Mouse (Mus musculus) retina, embryonic 14.5 days (tissue): Measurements from ENCODE around the gene Abr.

Experiments
- DNase-seq: peaks from one replicate; pipeline ENCODE4 v3.0.0-alpha.2; 2015; ENCODE audit warnings: low spot score

The Abr gene

DNA sequence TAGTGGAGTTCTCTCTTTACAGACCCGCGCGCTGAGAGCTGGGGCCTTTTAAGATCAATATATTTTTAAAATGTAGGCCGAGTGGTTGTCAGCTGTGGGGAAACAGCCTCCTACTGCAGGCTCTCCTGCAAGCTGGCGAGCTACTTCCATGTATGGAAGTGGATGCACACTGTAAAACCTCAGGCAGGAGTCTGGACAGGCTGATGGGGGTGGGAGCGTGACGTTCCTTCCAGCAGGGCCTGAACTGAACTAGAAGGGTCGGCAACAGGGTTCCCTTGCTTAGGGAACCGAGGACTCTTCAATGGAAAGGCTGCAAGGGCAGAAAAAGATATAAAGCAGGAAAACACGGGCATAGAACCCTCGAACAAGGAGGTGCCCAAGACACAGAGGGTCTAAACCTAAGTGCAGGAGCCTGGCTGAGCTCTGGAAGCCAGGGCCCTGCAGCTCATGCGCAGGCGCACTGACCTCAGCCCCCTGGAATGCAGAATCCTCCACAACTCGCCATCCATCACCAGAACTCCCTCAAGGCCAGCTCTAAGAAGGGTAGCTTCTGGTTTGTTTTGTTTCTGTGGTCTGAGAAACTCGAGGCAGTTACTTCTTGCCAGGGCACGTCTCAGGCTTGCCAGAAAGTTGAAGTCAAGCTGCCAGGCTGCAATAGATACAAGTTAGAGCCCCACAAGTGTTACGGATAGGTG, 247.5 kb downstream of the Abr start:
- DNase-seq = no peak

DNA sequence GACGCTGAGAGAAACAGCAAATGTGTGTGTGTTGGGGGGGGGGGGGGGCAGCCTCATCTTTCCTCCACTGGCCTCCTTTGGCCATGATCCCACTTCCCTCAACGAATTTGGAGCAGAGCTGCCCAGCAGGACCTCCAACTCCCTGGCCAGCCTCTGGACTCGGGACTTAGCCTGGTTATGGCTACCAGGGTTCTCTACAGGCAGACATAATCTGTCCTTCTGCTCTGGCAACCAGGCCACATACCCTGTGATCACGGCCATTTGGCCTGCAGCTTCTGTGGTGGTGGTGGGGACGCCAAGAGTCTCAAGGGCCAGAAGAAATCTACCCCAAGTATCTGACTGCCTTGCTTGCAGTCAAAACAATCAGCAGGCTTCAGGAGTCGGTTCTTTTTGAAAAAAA, 249.6 kb downstream of the Abr start:
- no peak for DNase-seq

DNA sequence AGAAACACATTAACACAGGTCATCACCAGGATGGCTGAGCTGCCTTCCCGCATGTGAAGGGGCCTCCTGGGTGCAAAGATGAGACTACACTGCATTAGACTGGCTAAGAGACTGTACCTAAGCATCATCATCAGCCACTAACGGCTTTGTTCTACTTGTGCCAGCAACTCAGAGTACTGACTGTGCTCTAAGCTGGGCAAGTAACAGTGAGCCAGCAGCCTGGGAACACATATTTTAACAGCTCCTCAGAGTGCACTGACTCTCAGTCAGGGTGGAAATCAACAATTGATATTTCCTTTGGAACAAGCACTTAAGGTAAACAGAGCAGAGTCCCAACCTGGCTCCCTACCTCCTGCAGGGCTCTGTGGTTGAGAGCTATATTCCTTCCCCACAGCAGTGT, 250.0 kb downstream of the Abr start:
- no peak for DNase-seq

DNA sequence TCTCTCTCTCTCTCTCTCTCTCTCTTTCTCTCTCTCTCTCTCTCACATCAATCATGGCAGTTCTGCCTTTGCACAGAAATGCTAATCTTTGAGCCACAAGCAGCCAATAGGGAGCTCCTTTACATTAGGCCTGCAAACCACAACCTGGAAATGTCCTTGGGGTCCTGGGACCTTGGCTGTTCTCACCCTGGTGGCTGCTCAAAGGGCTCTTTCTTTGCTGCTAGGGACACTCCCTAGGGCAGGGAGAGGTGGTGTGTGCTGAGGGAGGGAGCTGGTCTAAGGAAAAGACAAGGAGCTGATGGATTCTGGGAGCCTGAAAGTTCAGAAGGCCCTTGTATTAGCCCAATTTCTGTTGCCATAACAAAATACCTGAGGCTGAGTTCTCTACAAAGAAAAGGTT, 251.6 kb downstream of the Abr start:
- no peak for DNase-seq
